Mouse (Mus musculus) liver, embryonic 14 days (tissue): ENCODE data around the gene Vill. TPM values are rescaled to one million over a fixed set of nuclear protein-coding genes. Genes with fewer than 3 reads are reported as not detected.

Source experiments
- polyA plus RNA-seq: library from polyadenylated mRNA; depleted of rRNA; stranded (reverse); fragments of >200 nt; gene quantifications from 2 replicates; pipeline ENCODE4 v1.2.3, GENCODE M21; 2012; rRNA removed

Vill gene
- polyA plus RNA-seq, result 8.9 and 9.4 TPM in 2 replicates

DNA sequence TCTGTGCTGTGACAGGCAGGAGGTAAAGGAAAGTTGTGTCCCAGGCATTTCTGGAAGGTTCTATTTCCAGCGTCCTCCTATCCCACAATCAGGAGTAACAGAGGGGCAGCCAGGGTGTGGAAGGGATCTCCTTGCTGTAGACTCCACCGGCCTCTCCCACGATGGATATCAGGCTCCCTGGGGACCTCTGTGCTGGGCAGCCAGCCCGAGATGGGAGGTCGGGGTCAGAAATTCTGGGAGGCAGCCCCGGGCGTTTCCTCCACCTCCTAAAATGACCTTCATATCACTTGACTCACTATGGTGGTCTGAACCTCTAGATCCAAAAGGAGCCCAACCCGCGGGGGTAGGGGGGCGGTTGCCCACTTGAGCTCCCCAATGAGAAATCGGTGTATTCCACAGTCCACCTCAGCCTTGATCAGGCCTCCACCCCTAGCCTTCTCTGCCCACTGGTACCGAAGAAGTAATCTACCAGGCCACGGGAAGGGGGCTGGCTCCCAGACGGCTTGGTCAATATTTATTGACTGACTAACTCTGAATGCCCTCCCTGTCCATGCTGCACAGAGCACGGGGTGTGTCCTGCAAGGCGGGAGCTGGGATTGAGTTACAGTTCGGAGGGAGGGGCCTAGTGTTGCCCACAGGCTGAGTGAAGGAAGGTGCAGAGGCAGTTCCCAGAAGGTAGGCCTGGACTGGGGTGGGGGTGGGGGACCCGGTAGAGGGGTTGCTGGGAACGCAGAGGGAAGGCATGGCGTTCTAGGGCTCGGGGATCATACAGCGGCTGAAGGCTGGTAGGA lies at the start of gene Vill:
TSS of gene Vill (plus strand) at position 625 of the 791 bp plus-strand sequence.

GRCm38 (mm10) chr9:119093419-119094295 lies 41.1 kb downstream of the Vill start, which contains the start of gene Plcd1:
Plcd1 (minus strand) TSS chr9:119093502.

GRCm38 (mm10) chr9:119101992-119102782 lies 49.6 kb downstream of the Vill start, which contains the start of gene Dlec1:
Dlec1 (plus strand) TSS chr9:119102478.

Other genes starting within 250 kb of the Vill start
- gene Ctdspl, start 126.3 kb upstream of the Vill start, polyA plus RNA-seq, result 3.3 and 3.8 TPM in 2 replicates
- gene Plcd1, start 40.7 kb downstream of the Vill start, polyA plus RNA-seq, result 0.82 and 1.3 TPM in 2 replicates
- gene Dlec1, start 49.7 kb downstream of the Vill start, polyA plus RNA-seq, result 0.03 and 0.10 TPM in 2 replicates
- 3.5 and 3.7 TPM in 2 replicates for gene Acaa1b, start 104.3 kb downstream of the Vill start, polyA plus RNA-seq
- not detected in 2 replicates for gene Gm47289, start 106.4 kb downstream of the Vill start, polyA plus RNA-seq
- gene Slc22a13, start 156.3 kb downstream of the Vill start, polyA plus RNA-seq, result not detected in 2 replicates